Mouse (Mus musculus): Measurements from ENCODE around the gene C1qtnf9.

GRCm38 (mm10) chr14:60773476-60773875, 5.5 kb downstream of the C1qtnf9 start:
- no peak for TF ChIP-seq CTCF (IDR thresholded peaks at IDR 0.05; ENCODE audit: borderline replicate concordance, insufficient read depth, low read depth, low read length)
- no peak for TF ChIP-seq POLR2A (IDR thresholded peaks at IDR 0.05; ENCODE audit: borderline replicate concordance, insufficient read depth, low read length)

Data from cerebellum, adult 2 months (tissue).